Mouse (Mus musculus): ENCODE data around the gene Selenbp2. TPM values are rescaled to one million over a fixed set of nuclear protein-coding genes. Genes with fewer than 3 reads are reported as not detected.
A peak's percentile ranks its signal among the peaks of the same experiment; 100 is the strongest.

Selenbp2 gene
- total and polyA plus RNA-seq, 2 experiments: 86.2 to 148 TPM

DNA sequence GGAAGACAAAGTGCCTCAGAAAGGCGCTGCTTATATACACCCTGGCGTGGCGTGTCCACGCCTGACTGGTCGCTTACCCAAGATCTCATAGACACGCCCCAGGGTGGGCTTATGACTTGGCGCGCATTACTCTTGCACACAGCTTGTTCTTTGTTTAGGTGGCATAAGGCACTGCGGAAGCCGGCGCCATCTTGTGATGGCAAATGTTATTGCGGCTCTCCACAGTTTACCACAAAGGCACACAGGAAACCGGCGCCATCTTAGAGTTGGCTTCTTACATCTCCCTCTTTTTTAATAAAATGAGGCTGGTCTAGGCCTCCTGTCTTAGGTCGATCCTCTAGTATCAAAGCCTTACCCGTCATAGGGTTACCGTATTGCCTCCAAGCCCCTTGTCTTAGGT is 52.3 kb downstream of the Selenbp2 start:
- H3K4me3 ChIP-seq (ENCODE audit: insufficient read depth, low read depth, low read length): no peak overlapping the region
- H3K9ac ChIP-seq (ENCODE audit: low read depth, low read length): no peak overlapping the region
- H3K27me3 ChIP-seq (ENCODE audit: control insufficient read depth, insufficient read depth, low read length): no peaks in the 10 kb centered on the region
- TF ChIP-seq POLR2A (IDR thresholded peaks at IDR 0.05; ENCODE audit: extremely low read depth, insufficient read depth, low read length) (no peak), CTCF (IDR thresholded peaks at IDR 0.05; ENCODE audit: low read depth, low read length) (peak; percentile 25; the same call in 1 of the 2 replicates)
- no peaks in the 10 kb centered on the region for H3K36me3 ChIP-seq (ENCODE audit: control insufficient read depth, insufficient read depth, low read length)
- WGBS: 97% methylated on average over 17 of the region's 17 CpGs
- DNase-seq (ENCODE audit: extremely low read depth, low read depth, low spot score): no peak
- no peaks in the 10 kb centered on the region for H3K79me2 ChIP-seq (ENCODE audit: control insufficient read depth, insufficient read depth, low read length)
- H3K4me1 ChIP-seq (ENCODE audit: control insufficient read depth, insufficient read depth, low read length): no peaks in the 10 kb centered on the region
- no peak overlapping the region for H3K27ac ChIP-seq (replicated peaks; ENCODE audit: insufficient read depth, low read depth, low read length)

Other genes with a start within 250 kb of the Selenbp2 start
- 0.37 TPM in 1 of 2 replicates, not detected in the other for gene Oaz3, start 249.6 kb upstream of the Selenbp2 start, total RNA-seq (2014; rRNA removed)
- 0.15 and 0.43 TPM in 2 replicates for gene Oaz3, start 249.6 kb upstream of the Selenbp2 start, polyA plus RNA-seq (2012; rRNA removed)
- gene Celf3, start 215.3 kb upstream of the Selenbp2 start, total RNA-seq (2014; rRNA removed): not detected in 2 replicates
- gene Celf3, start 215.3 kb upstream of the Selenbp2 start, polyA plus RNA-seq (2012; rRNA removed): 0.05 TPM in 1 of 2 replicates, not detected in the other
- gene Riiad1, start 213.2 kb upstream of the Selenbp2 start, total RNA-seq (2014; rRNA removed): not detected in 2 replicates
- not detected in 2 replicates for gene Riiad1, start 213.2 kb upstream of the Selenbp2 start, polyA plus RNA-seq (2012; rRNA removed)
- gene Snx27, start 110.8 kb upstream of the Selenbp2 start, total RNA-seq (2014; rRNA removed): 9.6 and 13.6 TPM in 2 replicates
- gene Snx27, start 110.8 kb upstream of the Selenbp2 start, polyA plus RNA-seq (2012; rRNA removed): 4.7 TPM in 2 replicates
- gene Gm10972, start 50.4 kb upstream of the Selenbp2 start, total RNA-seq (2014; rRNA removed): not detected in 2 replicates
- gene Gm10972, start 50.4 kb upstream of the Selenbp2 start, polyA plus RNA-seq (2012; rRNA removed): not detected in 2 replicates
- gene Tuft1, start 34.7 kb upstream of the Selenbp2 start, total RNA-seq (2014; rRNA removed): 2.1 and 2.6 TPM in 2 replicates
- 2.6 and 7.3 TPM in 2 replicates for gene Tuft1, start 34.7 kb upstream of the Selenbp2 start, polyA plus RNA-seq (2012; rRNA removed)
- gene Cgn, start 92.9 kb downstream of the Selenbp2 start, total RNA-seq (2014; rRNA removed): 7.6 and 9.2 TPM in 2 replicates
- 7.3 and 7.4 TPM in 2 replicates for gene Cgn, start 92.9 kb downstream of the Selenbp2 start, polyA plus RNA-seq (2012; rRNA removed)
- 6.3 and 6.8 TPM in 2 replicates for gene Pogz, start 144.0 kb downstream of the Selenbp2 start, total RNA-seq (2014; rRNA removed)
- 6.4 and 9.9 TPM in 2 replicates for gene Pogz, start 144.0 kb downstream of the Selenbp2 start, polyA plus RNA-seq (2012; rRNA removed)
- gene Psmb4, start 193.4 kb downstream of the Selenbp2 start, total RNA-seq (2014; rRNA removed): 246 and 264 TPM in 2 replicates
- 266 and 271 TPM in 2 replicates for gene Psmb4, start 193.4 kb downstream of the Selenbp2 start, polyA plus RNA-seq (2012; rRNA removed)
- gene Selenbp1, start 239.5 kb downstream of the Selenbp2 start, total RNA-seq (2014; rRNA removed): 631 and 642 TPM in 2 replicates
- 641 and 744 TPM in 2 replicates for gene Selenbp1, start 239.5 kb downstream of the Selenbp2 start, polyA plus RNA-seq (2012; rRNA removed)

Measured in liver, adult 2 months (tissue).